Mouse (Mus musculus): ENCODE measurements around the gene Vmn1r6. TPM values are rescaled to one million over a fixed set of nuclear protein-coding genes. Genes with fewer than 3 reads are reported as not detected.

Gene Vmn1r6
- total RNA-seq (2023): not detected in 4 replicates

GRCm38 (mm10) chr6:56996943-56997342 is at the start of gene Vmn1r6:
Gene Vmn1r6 (plus strand): TSS chr6:56997243.

GRCm38 (mm10) chr6:56969973-56970372 is 27.1 kb upstream of the Vmn1r6 start, which contains the start of gene Vmn1r5:
Gene Vmn1r5 (plus strand): TSS chr6:56970273.

GRCm38 (mm10) chr6:57025224-57025623 is 28.2 kb downstream of the Vmn1r6 start, which contains the start of gene Vmn1r7:
Gene Vmn1r7 (minus strand): TSS chr6:57025324.

GRCm38 (mm10) chr6:57031984-57032383 is 34.9 kb downstream of the Vmn1r6 start, which contains the start of gene Vmn1r8:
Gene Vmn1r8 (plus strand): TSS chr6:57032284.

Other genes with a start within 250 kb of the Vmn1r6 start
- gene Kbtbd2, start 199.4 kb upstream of the Vmn1r6 start, total RNA-seq (2023): 64.4 to 70.3 TPM (median 65.5 TPM) in 4 replicates
- 0.18 to 0.30 TPM in 2 of 4 replicates, not detected in the others for gene Fkbp9, start 165.2 kb upstream of the Vmn1r6 start, total RNA-seq (2023)
- gene Nt5c3, start 73.3 kb upstream of the Vmn1r6 start, total RNA-seq (2023): 53.1 to 65.3 TPM (median 58.3 TPM) in 4 replicates
- 0.36 TPM in 1 of 4 replicates, not detected in the others for gene Vmn1r4, start 73.2 kb upstream of the Vmn1r6 start, total RNA-seq (2023)
- not detected in 4 replicates for gene Vmn1r5, start 27.0 kb upstream of the Vmn1r6 start, total RNA-seq (2023)
- gene Vmn1r7, start 28.1 kb downstream of the Vmn1r6 start, total RNA-seq (2023): not detected in 4 replicates
- not detected in 4 replicates for gene Vmn1r8, start 35.0 kb downstream of the Vmn1r6 start, total RNA-seq (2023)
- gene Vmn1r9, start 69.5 kb downstream of the Vmn1r6 start, total RNA-seq (2023): not detected in 4 replicates
- gene Vmn1r10, start 112.2 kb downstream of the Vmn1r6 start, total RNA-seq (2023): not detected in 4 replicates
- gene Vmn1r11, start 136.2 kb downstream of the Vmn1r6 start, total RNA-seq (2023): not detected in 4 replicates
- not detected in 4 replicates for gene Vmn1r12, start 159.7 kb downstream of the Vmn1r6 start, total RNA-seq (2023)
- not detected in 4 replicates for gene Vmn1r13, start 206.0 kb downstream of the Vmn1r6 start, total RNA-seq (2023)
- gene Vmn1r14, start 234.4 kb downstream of the Vmn1r6 start, total RNA-seq (2023): not detected in 4 replicates

Measured in B cell, adult 62 days (primary cell).